Mouse (Mus musculus) lung, adult 2 months (tissue): ENCODE results near the gene Apol7b.

ENCODE experiments used
- CTCF ChIP-seq: fragments of 200-500 bp; IDR thresholded peaks from 2 replicates; pipeline ENCODE4 v1.5.1; 2011; ENCODE audit warnings: mild to moderate bottlenecking, low read length, control low read depth; ENCODE audit not compliant: insufficient read depth
- POLR2A ChIP-seq: fragments of 200-500 bp; IDR thresholded peaks from 2 replicates; pipeline ENCODE4 v1.6.1; 2011; ENCODE audit warnings: low read depth, mild to moderate bottlenecking, control low read depth, low read length, borderline replicate concordance; ENCODE audit errors: extremely low read depth

DNA sequence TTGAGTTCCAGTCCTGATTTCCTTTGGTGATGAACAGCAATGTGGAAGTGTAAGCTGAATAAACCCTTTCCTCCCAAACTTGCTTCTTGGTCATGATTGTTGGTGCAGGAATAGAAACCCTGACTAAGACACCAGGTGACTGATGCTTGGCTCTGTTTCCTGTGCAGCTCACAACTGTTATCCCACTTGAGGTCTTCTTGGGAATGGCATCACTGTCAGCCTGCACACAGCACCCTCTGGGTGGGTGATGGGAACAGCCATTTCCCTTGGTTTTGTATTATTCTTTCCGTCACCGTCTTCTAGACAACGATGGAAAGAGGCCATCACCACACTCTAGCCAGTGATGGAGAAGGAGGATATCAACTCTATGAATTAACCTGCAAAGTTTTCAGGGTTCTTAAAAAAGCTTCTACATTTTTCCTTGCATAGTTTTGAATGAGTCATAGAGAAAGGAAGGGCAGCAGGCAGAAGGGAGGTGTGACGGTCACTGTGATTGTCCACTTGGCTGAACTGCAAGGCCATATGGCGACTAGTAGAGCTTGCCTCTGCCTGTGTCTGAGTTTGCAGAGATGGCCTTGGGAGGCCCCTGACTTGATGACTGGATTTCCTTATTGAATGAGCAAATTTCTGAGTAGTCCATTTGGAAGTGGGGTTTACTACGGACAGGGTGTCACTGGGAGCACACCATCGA, 62.8 kb downstream of the Apol7b start:
- TF ChIP-seq CTCF (no peak), POLR2A (no peak)
